Mouse (Mus musculus) ES-Bruce4 (cell line): ENCODE results near the gene Parp4.

Experiments used
- CTCF ChIP-seq: IDR thresholded peaks from one replicate; pipeline ENCODE4 v1.8.1; 2011; ENCODE audit warnings: low read depth, low read length
- EP300 ChIP-seq: IDR thresholded peaks from 2 replicates; pipeline ENCODE4 v1.6.1; 2011; ENCODE audit warnings: low read depth, low read length; ENCODE audit not compliant: insufficient read depth

DNA sequence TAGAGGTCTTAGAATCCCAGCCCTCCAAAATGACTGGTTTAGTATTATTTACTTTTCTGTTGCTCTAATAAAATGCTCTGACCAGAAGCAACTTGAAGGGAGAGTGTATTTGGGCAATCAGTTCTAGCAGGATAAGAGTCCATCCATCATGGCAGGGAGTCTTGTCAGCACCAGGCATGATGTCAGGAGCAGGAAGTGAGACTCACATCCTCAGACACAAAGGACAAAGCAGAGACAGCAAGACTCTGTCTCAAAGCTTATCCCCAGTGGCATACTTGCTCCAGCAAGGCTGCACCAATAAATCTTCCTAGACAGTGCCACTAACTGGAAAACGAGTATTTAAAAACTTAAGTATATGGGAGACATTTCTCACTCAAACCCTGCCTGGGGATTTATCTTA is 110.0 kb downstream of the Parp4 start:
- TF ChIP-seq CTCF (no peak), EP300 (no peak)
